Mouse (Mus musculus) c-Kit-positive CD71-negative TER-119-negative erythroid progenitor cells, embryonic 14.5 days (primary cell): ENCODE results near the gene Paqr9.

Experiments
- DNase-seq: peaks from one replicate; pipeline ENCODE4 v3.0.0-alpha.2; 2013; ENCODE audit warnings: low read depth

The Paqr9 gene

DNA sequence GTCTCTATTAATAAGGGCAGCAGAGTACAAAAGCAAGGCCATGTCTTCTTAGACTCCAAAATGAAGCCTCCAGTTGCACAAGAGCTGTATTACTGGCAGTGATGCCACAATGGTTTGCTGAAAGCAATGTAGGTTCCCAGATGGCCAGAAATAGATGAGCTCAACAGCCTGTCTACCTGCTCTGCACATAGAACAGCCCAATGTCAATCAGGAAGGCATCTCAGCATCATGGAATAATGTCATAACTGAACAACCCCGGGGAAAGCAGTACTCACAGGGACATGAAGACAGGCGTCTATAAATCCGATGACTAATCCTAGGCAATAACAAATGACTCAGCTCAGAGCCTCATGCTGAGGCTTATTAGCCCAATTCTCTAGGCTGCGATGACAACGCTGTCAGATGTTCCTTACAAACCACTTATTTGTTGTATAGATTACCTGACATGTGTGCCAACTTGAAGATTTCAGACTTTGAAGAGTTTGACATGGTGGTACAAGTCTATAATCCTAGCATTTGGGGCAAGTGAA, 19.0 kb downstream of the Paqr9 start:
- no peak for DNase-seq

DNA sequence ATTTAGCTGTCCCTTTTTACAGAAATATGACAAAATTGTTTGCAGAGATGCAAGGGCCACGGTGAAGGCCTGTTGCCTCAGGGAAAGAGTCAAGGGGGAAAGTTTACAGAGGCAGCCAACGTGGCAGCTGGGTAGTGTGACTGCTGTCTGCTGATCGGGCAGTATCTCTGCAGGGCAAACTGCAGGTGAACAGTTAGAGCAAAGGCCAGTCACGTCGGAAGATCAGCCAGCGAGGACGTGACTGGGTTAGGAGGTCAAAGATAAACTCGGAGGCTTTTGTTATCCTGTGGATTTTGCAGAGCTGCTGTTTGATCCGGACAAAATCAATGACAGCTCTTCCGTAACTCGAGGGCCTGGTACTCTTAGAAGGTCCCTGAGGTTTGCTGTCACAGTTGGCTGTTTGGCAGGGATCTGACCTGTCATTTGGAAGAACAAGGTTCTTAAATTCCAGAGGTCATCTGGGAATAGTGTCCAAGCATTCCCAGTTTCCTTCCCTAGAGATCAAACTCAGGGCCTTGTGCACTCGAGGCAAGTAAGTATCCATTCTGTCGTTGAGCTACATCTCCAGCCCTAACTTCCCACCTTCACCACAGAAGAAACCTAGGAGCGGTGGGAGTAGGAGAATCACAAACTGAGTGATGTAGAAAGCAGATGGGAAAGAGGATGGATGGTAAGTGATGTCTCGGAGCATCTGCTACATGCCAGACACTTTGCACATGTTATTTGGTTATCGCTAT, 21.7 kb downstream of the Paqr9 start:
- DNase-seq, result no peak

DNA sequence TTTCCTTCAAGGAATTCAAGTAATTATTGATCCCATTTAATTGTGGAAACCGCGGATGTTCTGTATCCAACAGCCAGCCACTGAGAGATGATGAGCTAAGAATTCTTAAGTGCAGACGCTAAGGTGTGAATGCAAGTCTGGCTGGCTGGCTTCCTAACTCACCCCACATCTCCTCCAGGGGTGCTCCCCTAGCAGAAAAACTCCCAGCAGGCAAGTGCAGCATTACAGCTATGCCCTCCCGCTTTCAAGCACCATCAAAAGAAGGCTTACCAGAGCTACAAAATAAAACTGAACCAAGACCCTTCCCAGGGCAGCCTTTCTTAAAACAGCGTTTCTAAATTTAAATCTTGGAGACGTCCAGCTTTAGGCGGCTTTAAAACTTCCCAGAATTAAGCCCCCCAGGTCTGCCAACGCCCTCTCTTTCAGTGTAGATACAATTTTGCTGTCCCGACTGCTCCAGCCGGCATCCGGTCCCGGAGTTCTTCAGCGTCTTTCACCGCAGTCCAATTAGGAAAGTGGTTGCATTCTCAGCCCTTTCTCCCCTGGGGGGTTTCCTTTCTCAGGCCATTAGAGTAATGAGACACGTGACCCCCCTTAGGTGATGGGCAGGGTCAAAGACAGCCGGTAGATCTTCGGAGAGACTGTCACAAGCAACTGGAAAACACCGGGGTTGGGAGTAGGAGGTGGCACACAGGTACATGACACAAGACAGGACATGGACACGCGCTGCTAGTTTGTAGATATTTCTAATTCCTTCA, 22.5 kb downstream of the Paqr9 start:
- no peak for DNase-seq

DNA sequence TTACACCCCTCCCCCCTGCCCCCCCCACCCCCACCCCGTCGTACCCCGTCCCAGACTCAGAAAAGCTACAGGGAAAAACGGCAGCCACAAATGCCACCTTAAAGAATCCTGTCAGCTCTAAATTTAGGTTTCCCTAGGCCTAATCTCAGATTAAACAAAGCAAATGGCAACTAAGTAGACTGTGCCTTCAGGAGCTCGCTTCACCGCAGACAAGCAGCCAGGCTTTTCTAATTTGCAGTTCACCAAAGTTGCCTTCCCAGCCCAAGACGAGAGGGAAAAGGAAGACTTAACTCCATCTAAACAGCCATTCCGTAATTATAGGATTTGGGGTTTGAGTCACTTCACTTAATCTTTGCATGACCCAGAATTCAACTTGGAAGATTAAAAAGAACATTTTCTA, 23.1 kb downstream of the Paqr9 start:
- DNase-seq, result no peak

DNA sequence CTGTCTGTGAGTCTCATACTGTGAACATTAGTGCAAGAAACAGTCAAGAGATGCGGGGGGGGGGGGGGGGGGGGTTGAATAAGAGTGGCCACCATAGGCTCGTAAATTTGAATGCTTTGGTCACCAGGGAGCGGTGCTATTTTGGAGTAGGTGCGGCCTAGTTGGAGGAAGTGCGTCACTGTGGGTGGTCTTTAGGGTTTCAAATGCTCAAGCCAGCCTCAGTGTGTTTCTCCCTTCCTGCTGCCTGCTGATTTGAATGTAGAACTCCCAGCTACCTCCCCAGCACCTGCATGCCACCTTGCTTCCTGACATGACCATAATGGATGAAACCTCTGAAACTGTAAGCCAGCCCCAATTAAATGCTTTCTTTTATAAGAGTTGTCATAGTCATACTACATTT, 26.6 kb downstream of the Paqr9 start:
- no peak for DNase-seq

DNA sequence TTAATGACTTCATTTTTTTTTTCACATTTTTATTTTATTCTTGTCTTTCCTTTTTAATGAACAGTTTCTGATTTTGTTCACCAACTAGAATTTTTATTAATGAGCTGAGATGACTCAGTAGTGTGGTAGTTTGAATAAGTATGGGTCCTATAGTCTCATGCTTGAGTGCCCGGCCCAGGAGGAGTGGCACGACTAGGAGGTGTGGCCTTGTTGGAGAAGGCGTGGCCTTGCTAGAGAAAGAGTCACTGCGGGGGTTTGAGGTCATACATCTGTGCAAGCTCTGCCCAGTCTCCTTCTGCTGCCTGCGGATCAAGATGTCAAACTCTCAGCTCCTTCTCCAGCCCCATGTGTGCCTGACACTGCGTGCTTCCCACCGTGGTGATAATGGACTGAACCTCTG, 28.6 kb downstream of the Paqr9 start:
- DNase-seq, result no peak

DNA sequence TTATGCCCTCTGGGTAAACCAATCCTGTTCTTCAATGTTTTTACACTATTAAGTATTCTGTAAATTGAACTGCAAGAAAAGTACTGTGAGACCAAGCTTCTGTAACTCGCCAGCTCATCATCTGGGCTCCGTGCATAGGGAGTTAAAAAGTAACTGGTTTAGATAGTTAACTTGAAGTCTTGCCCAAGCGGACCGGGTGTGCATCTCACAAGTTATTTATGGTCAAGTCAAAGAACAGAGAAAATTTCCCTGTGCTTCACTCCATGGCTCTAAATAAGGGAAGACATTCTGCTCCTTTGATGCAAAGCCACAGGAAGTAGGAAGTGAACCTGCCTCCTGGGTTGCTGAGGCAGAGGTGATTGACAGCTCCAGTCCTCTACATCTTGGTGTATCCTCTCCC, 34.8 kb downstream of the Paqr9 start:
- DNase-seq, result no peak

DNA sequence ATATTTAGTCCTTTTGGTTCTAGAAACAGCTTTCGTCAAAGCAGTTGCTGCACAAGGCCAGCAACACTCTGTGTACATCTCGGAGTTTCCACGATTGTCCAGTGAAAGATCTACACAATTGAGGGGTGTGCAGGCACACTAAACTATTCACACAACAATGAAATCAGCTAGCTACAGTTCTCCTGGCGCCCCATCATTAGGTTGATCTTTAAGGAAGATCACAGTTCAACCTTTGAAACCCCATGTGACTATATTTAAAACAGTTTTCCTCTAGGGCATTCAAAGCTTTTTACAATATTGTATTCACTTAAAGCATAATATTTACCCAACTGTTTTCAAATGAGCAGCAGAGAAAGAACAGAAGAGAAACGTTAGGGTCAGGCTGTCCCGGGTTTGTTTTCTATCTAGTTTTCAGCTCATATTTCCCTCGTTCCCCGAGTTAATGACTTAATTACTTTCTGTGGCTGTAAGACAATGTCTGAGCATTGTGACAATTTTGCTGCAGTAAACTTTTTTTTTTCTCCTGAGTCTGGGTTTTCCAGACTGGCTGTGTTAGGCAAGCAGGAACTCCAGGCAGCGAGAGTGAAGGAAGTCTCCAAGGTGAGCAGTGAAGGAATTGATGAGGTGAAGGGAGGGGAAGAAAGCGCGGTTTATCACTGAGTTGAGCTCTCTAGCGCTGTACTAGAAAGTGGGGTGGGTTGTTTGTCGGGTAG, 38.2 kb downstream of the Paqr9 start:
- DNase-seq, result no peak

DNA sequence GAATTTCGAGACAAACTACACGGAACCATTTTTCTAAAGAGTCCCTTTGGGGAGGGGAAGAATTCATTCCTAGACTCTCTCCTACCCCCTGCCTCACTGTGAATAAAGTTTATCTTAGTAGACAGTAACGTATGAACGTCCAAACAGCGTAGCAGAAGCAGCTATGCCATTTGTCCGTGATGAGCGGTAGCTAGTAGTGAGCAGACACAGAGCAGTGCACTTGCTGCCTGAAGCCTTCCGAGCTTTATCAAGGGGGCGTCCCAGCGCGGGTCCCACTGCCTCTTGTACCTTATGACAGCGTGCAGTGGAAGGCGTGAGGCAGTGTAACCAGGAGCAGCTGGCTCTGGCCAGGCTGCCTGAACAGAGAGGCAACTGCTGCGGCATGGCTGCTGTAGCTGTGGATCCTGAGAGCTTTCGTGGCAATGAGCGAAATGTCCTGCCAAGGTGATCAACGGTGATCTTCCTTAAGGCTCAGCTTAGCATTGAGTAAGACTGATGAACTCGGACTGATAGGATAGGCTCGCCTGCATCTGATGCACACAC, 38.8 kb downstream of the Paqr9 start:
- no peak for DNase-seq

DNA sequence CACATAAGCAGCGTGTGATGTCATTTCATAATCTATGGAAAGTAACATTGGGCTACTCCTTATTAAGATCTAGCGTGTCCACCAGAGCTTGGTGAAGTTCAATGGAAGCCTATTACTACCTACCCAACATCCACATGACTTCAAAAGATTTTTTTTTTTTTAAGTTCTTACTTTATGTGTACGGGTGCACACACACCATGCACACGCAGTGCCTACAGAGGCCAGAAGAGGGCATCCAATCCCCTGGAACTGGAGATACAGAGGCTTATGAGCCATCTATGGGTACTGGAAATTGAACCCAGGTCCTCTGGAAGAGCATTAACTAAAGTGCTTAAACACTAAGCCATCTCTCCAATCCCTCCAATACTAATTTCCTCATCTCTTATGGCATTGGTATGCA, 39.9 kb downstream of the Paqr9 start:
- no peak for DNase-seq

DNA sequence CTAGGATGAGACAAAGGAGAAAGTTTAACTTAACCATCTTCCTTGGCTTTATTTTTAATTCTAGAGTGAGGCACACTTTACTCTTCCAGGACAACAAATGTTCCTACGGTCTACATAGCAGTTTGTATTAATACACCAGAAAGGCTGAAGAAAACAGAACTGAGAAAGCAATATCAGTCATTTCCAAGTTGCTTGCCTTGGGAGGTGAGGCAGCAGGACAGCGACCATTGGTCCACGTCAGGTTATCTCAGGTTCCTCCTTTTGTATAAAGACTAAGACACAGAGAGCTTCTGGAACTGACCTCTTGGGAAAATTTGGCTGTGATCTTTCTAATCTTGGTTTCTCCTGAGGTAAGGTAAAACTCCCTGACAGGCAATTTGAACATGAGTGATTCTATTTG, 43.4 kb downstream of the Paqr9 start:
- no peak for DNase-seq

DNA sequence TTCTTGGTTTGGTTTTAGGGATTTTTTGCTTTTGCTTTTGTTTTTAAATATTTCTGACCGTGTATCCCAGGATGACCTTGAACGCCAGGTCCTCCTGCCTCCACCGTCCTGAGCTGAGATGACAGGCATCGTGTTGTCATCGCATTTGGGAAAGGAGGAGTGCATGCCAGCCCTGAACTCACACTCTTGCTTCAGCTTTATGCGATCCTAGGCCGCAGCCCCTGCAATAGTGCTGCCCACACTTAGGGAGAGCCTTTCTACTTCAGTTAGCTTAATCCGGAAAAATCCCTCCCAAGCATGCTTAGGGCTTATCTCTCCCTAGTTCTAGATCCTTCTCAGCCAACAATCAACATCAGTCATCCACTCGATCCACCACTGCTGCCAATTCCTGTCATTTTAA, 43.9 kb downstream of the Paqr9 start:
- no peak for DNase-seq

DNA sequence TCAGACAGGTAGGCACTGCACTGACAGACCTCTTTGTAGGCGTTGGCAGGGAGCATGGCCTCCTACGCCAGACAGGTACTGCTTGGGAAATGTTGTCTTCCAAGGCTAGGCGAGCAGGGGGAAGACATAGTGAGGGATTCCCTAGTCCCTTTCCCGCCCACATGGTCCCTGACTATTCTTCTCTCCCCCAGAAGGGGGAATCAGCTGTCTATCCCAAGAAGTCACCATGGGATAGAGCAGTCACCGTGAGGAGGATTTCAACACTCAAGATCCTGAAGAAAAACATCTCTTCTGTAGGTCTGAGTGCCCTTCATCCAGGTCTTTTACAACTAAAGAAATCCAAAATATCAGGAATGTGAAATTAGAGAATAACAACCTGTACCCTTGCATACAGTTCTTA, 47.7 kb downstream of the Paqr9 start:
- DNase-seq, result no peak

DNA sequence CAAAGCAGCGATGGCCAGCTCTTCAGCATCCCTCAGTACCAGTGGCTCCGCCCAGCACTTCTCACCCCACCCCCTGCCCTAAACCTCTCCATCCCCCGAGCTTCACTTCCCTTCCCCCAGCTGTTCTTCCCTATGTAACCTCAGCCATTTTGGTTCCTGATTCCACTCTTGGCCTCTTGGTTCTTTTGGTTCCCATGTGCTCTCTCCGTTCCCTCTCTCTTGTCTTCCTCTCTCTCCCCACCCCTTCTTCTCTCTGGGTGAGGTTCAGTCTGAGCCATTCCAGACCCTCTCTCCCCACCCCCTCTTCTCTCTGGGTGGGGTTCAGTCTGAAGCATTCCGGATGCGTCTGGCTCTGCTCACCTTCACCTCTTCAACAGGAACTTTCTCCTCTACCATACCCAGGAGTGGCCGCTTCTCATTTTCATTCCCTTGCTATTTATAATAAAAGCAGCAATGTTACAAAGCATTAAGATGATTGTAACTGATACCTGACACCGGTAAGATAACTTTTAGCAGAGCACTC, 52.9 kb downstream of the Paqr9 start:
- DNase-seq, result no peak

DNA sequence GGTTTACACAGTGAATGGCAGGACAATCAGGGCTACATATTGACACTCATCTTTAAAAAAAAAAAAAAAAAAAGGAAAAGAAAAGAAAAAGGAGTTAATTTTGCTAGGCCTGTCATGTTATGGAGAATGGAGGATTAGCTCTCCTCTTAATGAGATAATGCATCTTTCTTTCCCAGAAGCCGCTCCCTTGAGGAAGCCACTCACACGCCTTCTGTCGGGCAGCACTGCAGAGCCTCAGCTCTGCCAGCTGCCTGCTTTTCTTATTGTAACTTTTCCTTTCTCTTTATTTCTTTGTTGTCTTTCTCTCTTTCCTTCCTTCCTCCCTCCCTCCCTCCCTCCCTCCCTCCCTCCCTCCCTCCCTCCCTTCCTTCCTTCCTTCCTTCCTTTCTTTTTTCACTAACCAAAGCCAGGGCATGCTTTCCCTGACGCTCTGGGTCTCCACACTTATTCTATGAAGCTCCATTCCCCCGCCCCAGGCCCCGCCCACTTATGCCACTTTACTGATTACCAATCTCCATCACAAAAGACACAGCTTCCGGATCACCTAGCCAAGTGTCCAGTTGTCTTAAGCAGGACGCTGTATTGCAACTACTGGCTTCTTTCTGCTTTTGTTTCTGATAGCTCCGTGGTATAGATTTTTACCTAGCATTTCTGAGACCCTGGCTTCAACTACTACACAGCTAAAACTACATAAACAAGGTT, 54.1 kb downstream of the Paqr9 start:
- no peak for DNase-seq

DNA sequence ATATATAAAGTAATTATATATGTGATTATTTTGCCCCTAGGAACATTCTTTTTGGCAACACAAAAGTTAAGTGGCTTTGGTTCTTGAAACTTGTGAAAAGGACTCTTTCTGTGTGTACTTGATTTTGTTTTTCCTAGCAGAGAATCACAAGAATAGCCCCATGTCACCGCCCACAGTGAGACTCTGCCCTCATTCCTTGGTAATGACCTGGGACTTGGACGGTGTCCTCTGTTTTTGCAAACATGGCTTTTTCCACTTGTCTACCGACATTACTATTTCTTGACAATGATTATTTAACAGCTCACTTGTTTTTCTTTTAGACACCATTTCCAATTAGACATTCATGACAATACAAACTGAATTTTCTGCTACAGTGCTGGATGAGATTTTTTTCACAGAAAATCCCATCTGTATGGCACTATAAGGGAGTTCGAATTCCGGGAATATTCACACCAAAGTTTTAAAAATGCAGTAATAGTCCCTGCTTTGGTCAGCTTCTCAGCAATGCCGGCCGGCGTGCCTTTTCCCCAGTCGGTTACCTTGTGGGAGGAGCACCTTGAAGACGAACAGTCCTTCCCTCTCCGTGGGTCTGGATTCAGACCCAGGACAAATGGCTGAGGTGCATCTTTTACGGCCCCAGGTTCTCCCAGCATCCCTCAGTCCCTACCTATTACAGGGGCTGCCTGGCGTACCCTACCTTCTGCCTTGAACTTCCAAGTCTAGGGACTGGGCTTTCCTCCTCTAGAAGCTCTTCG, 55.6 kb downstream of the Paqr9 start:
- DNase-seq, result no peak

DNA sequence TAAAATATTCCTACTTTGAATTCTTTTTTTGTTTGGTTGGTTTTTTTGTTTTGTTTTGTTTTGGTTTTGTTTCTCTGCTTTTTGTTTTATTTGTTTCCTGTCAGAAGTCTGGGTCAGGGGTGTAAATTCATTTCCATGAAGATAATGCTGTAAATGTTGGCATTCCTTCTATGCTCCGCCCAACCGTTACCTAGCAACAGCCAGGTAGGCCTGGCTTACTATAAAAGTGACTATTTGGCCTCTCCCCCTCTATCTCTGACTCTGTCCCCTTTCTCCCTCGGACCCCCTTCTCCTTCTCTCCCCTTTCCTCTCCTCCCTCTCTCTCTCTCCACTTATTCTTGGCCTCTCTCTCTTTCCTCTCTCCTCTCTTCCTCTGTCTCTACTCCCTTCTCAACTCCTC, 56.5 kb downstream of the Paqr9 start:
- DNase-seq, result no peak
